In the genomic region with DNA sequence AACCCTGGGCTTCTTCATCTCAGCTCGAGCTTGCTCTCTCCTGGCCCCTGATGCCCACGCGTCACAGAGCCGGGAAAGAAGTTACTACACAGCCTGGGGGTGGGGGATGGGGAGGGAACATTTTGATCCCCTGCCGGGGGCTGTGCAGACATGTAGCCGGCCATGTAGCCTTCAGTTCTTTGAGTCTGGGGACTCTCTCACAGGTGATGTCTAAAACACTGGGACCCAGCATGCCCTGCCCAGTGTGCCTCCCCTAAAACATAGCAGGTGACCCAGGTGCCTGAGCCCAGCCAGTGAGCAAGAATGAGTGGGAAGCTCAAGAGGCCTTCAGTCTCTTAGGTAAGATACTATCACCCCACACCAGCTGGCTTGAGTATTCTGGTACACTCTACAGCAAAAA, we compare ENCODE assay signal across 23 mouse cellular contexts.
DNase-seq lines count a peak whose midpoint lies in the region; ATAC-seq and TF ChIP-seq lines count a peak whose summit lies in the region.
"Had no signal": no experiment of that assay in that cellular context is flagged by ENCODE, and none has a peak within 500 bp of the region (broad histone marks: within the 10 kb centered on the region; RNA-seq: fewer than 3 reads in every experiment).

No protein-coding gene starts in this region.

- ATAC-seq in hindbrain, embryonic 12.5 days (ENCODE audit: low FRiP score): no peak
- ATAC-seq in midbrain, embryonic 15.5 days (replicated peaks): 0 out of 2 replicates have a peak, but pooled peaks have one; percentile 18
- ATAC-seq in midbrain, embryonic 13.5 days: no peak
- ATAC-seq in hindbrain, postnatal 0 days: 0 out of 2 replicates have a peak, but pooled peaks have one; percentile 24
- ATAC-seq: inflammation-experienced regulatory T-cells, adult 6 months; liver, postnatal 0 days; lung, postnatal 0 days had no signal

- intact Hi-C loops in gastrocnemius, adult 2 months (cut with DNase I): loop anchor here (1.0 to 10.0 kb wide), 2 partner anchors 191 to 214 kb away; no protein-coding TSS in a partner anchor
- intact Hi-C loops in gastrocnemius, postnatal 14 days (cut with DNase I; ENCODE audit: low total_unique reads): loop anchor here (10.0 kb wide), 1 partner anchor 224 kb away; no protein-coding TSS in a partner anchor

- peak; percentile 18 for DNase-seq in gastrocnemius, adult 2 months
- no peak for DNase-seq in gastrocnemius, postnatal 14 days
- no peak for DNase-seq in hindbrain, embryonic 10.5 days (ENCODE audit: low spot score)
- DNase-seq in hindbrain, postnatal 0 days (ENCODE audit: low spot score): no peak
- DNase-seq in natural killer cell, adult 2 months (ENCODE audit: low spot score in 2 of 2): no peak
- DNase-seq: adrenal gland, postnatal 25 days; cerebellum, adult 9-10 months; gastrocnemius, postnatal 10 days; kidney, adult 18-20 months; kidney, postnatal 4 days; left cerebral cortex, postnatal 4 days; liver, postnatal 0 days; thymus, postnatal 4 days had no signal

- H3K4me3 ChIP-seq in gastrocnemius, adult 2 months: no peak overlapping the region
- no peak overlapping the region for H3K4me3 ChIP-seq in hindbrain, embryonic 12.5 days
- H3K4me3 ChIP-seq in hindbrain, embryonic 10.5 days: no peak overlapping the region
- H3K4me3 ChIP-seq in midbrain, embryonic 15.5 days: no peak overlapping the region
- H3K4me3 ChIP-seq in midbrain, embryonic 13.5 days (replicated peaks): no peak overlapping the region
- H3K4me3 ChIP-seq in hindbrain, postnatal 0 days (ENCODE audit: low read length): no peak overlapping the region
- H3K4me3 ChIP-seq: neural tube, embryonic 15.5 days; stomach, embryonic 15.5 days had no signal

- 0 out of 2 replicates have a peak overlapping the region, but pooled peaks have one; percentile 8 for H3K9ac ChIP-seq in hindbrain, embryonic 12.5 days
- H3K9ac ChIP-seq in midbrain, embryonic 15.5 days: no peak overlapping the region
- H3K9ac ChIP-seq in midbrain, embryonic 13.5 days (replicated peaks): no peak overlapping the region
- no peak overlapping the region for H3K9ac ChIP-seq in hindbrain, postnatal 0 days (replicated peaks; ENCODE audit: low read length)
- H3K9ac ChIP-seq: liver, postnatal 0 days; neural tube, embryonic 15.5 days; stomach, embryonic 15.5 days had no signal

- peak overlapping the region; percentile 63 for H3K27ac ChIP-seq in gastrocnemius, adult 2 months
- no peak overlapping the region for H3K27ac ChIP-seq in hindbrain, embryonic 12.5 days
- H3K27ac ChIP-seq in hindbrain, embryonic 10.5 days: no peak overlapping the region
- H3K27ac ChIP-seq in midbrain, embryonic 15.5 days: no peak overlapping the region
- H3K27ac ChIP-seq in midbrain, embryonic 13.5 days: no peak overlapping the region
- no peak overlapping the region for H3K27ac ChIP-seq in hindbrain, postnatal 0 days
- H3K27ac ChIP-seq: macrophage; neural tube, embryonic 15.5 days; stomach, embryonic 15.5 days had no signal

- H3K4me1 ChIP-seq in hindbrain, embryonic 12.5 days: peaks cover 17% of the 10 kb centered on the region
- H3K4me1 ChIP-seq in hindbrain, embryonic 10.5 days (replicated peaks): peaks cover 10% of the 10 kb centered on the region
- H3K4me1 ChIP-seq in midbrain, embryonic 15.5 days: peaks cover 20% of the 10 kb centered on the region
- peaks cover 16% of the 10 kb centered on the region for H3K4me1 ChIP-seq in midbrain, embryonic 13.5 days (replicated peaks)
- peaks cover 5% of the 10 kb centered on the region; the same call in 1 of the 2 replicates for H3K4me1 ChIP-seq in hindbrain, postnatal 0 days (ENCODE audit: insufficient read depth, low read length)

- WGBS in hindbrain, embryonic 12.5 days: 66% methylated on average over 6 of the region's 6 CpGs
- 66% methylated on average over 6 of the region's 6 CpGs for WGBS in hindbrain, embryonic 10.5 days
- 67% methylated on average over 6 of the region's 6 CpGs for WGBS in midbrain, embryonic 15.5 days
- 70% methylated on average over 6 of the region's 6 CpGs for WGBS in midbrain, embryonic 13.5 days
- 58% methylated on average over 6 of the region's 6 CpGs for WGBS in hindbrain, postnatal 0 days

- H3K9me3 ChIP-seq in hindbrain, embryonic 12.5 days (replicated peaks): no peaks in the 10 kb centered on the region
- H3K9me3 ChIP-seq in hindbrain, embryonic 10.5 days: no peaks in the 10 kb centered on the region
- no peaks in the 10 kb centered on the region for H3K9me3 ChIP-seq in midbrain, embryonic 15.5 days
- H3K9me3 ChIP-seq in midbrain, embryonic 13.5 days: no peaks in the 10 kb centered on the region
- H3K9me3 ChIP-seq in hindbrain, postnatal 0 days (ENCODE audit: low read length): no peaks in the 10 kb centered on the region
- H3K9me3 ChIP-seq: neural tube, embryonic 15.5 days; stomach, embryonic 15.5 days had no signal

- H3K27me3 ChIP-seq in hindbrain, embryonic 12.5 days: no peaks in the 10 kb centered on the region
- no peaks in the 10 kb centered on the region for H3K27me3 ChIP-seq in hindbrain, embryonic 10.5 days (ENCODE audit: insufficient read depth, poor library complexity, severe bottlenecking)
- H3K27me3 ChIP-seq in midbrain, embryonic 15.5 days (replicated peaks): no peaks in the 10 kb centered on the region
- H3K27me3 ChIP-seq in midbrain, embryonic 13.5 days: no peaks in the 10 kb centered on the region
- H3K27me3 ChIP-seq in hindbrain, postnatal 0 days (ENCODE audit: insufficient read depth, low read length): no peaks in the 10 kb centered on the region
- H3K27me3 ChIP-seq: neural tube, embryonic 15.5 days; stomach, embryonic 15.5 days had no signal

- no peak overlapping the region for H3K4me2 ChIP-seq in hindbrain, embryonic 12.5 days (replicated peaks)
- H3K4me2 ChIP-seq in midbrain, embryonic 15.5 days: no peak overlapping the region
- H3K4me2 ChIP-seq in midbrain, embryonic 13.5 days (replicated peaks): no peak overlapping the region
- H3K4me2 ChIP-seq in hindbrain, postnatal 0 days (ENCODE audit: low read depth, low read length): no peak overlapping the region
- H3K4me2 ChIP-seq: heart, embryonic 11.5 days; liver, embryonic 11.5 days; neural tube, embryonic 15.5 days; stomach, embryonic 15.5 days had no signal

- H3K36me3 ChIP-seq in hindbrain, embryonic 12.5 days: no peaks in the 10 kb centered on the region
- no peaks in the 10 kb centered on the region for H3K36me3 ChIP-seq in hindbrain, embryonic 10.5 days
- no peaks in the 10 kb centered on the region for H3K36me3 ChIP-seq in midbrain, embryonic 15.5 days (replicated peaks)
- H3K36me3 ChIP-seq in midbrain, embryonic 13.5 days: no peaks in the 10 kb centered on the region
- H3K36me3 ChIP-seq in hindbrain, postnatal 0 days (ENCODE audit: insufficient read depth, low read length): no peaks in the 10 kb centered on the region
- H3K36me3 ChIP-seq: neural tube, embryonic 15.5 days; stomach, embryonic 15.5 days had no signal

- no peak for TF ChIP-seq CTCF in gastrocnemius, adult 2 months (IDR thresholded peaks at IDR 0.05)
- no peak for TF ChIP-seq CTCF in hindbrain, postnatal 0 days (IDR thresholded peaks at IDR 0.05; ENCODE audit: low read depth)

Comparison
In these comparisons a context has a peak if more than half of its experiments do, and no peak if none do; other contexts are left out.
1. ATAC-seq: peak in midbrain, embryonic 15.5 days (single experiment) and hindbrain, postnatal 0 days (single experiment); none in hindbrain, embryonic 12.5 days (single experiment) and midbrain, embryonic 13.5 days (single experiment).